Mouse (Mus musculus): ENCODE results near the gene Lbhd1. TPM values are rescaled to one million over a fixed set of nuclear protein-coding genes. Genes with fewer than 3 reads are reported as not detected.

Gene Lbhd1
- polyA plus RNA-seq, 1 experiment from 2014 or later, result 38.0 TPM

DNA sequence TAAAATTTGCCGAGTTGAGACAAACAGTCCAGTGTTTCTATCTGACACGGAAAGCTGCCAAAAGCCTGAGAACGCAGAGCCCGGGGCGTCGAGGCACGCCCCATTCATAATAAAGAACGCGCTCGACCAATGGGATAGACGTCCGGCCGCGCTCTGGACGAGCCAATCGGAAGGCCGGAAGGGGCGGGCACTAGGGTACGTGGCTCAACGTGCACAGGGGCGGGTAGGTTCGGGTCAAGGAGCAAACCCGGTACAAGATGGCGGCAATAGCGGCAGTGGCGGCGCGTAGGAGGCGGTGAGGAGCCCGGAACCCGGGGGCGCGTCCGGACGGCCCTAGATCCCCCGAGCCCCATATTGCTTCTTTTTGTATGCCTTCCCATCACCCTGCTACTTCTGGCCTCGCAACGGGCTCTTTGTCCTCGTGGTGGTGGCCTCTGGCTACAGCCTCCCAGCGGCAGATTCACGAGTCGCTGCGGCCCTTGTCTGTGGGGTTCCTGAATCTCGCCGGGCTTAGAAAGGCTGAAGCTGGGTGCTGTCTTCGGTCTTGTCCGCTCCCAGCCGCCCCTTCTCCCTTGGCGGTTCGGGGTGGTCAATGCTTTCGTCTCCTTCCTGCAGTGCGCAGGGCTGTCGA, 14.4 kb downstream of the Lbhd1 start, which contains the start of gene Ganab:
Gene Ganab, plus strand, starts transcription at position 207 of the 631 bp plus-strand sequence.
- peaks cover 23% of the 10 kb centered on the region for H3K4me1 ChIP-seq (ENCODE audit: control insufficient read depth, insufficient read depth, low read length)
- H3K27me3 ChIP-seq (ENCODE audit: control insufficient read depth, insufficient read depth, low read length), result no peaks in the 10 kb centered on the region
- DNase-seq, result peak; percentile 99
- peak within 1 kb of the TSS; percentile 87 for H3K9ac ChIP-seq (replicated peaks; ENCODE audit: low read length)
- ATAC-seq (ENCODE audit: low FRiP score, low TSS enrichment), result peak; percentile 99
- peak within 1 kb of the TSS; percentile 75 for H3K4me2 ChIP-seq (ENCODE audit: low read length)
- no peaks in the 10 kb centered on the region for H3K9me3 ChIP-seq (ENCODE audit: control insufficient read depth, low read length)
- H3K27ac ChIP-seq (replicated peaks; ENCODE audit: low read depth, low read length), result peak within 1 kb of the TSS; percentile 85
- WGBS, result under 1% methylated on average over 53 of the region's 53 CpGs
- peaks cover 29% of the 10 kb centered on the region for H3K36me3 ChIP-seq (ENCODE audit: control insufficient read depth, insufficient read depth, low read length)
- peak within 1 kb of the TSS; percentile 85 for H3K4me3 ChIP-seq (replicated peaks; ENCODE audit: low read depth, low read length)

DNA sequence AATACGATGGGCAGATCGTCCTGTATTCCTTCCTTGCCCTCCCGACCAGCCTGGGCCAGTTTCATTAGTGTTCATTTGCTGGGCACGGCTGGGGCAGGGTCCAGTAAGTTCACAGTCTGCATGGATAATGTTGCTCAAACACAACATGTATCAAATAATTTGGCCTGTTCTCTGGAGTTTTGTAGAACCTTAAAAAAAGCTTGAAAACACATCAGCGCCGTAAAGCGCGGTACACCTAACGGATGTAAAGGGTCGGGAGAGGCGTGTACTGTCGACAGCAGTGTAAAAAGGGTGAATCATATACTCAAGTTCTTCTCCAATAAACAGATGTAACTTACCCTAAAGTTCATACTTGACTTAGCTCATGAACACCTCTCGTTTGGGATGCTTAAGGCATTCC, 15.0 kb downstream of the Lbhd1 start:
- DNase-seq, result no peak

DNA sequence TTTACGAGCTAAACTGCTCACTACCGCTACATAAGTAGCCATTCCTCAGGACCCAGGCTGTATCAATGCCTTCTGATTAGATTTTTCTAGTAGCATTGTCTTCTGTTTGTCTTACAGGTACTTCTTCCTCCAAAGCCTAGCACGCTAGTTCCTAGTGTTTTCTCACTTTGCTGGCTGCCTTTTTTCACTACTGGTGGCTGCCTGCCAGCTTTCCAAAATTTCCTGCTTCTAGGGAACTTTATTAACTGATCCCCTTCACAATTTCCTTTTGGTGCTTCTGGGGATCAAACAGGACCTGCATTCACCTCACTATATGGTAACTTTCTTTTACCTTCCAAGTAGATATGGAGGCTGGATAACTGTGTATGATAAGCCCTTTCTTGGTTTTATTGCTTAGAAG, 15.5 kb downstream of the Lbhd1 start:
- H3K4me1 ChIP-seq (ENCODE audit: control insufficient read depth, insufficient read depth, low read length), result peaks cover 14% of the 10 kb centered on the region
- peak overlapping the region; percentile 85 for H3K4me3 ChIP-seq (replicated peaks; ENCODE audit: low read depth, low read length)
- peak overlapping the region; percentile 87; the same call in 1 of the 2 replicates for H3K9ac ChIP-seq (replicated peaks; ENCODE audit: low read length)
- H3K27ac ChIP-seq (replicated peaks; ENCODE audit: low read depth, low read length), result no peak overlapping the region
- ATAC-seq (ENCODE audit: low FRiP score, low TSS enrichment) (no peak), DNase-seq (no peak)
- H3K4me2 ChIP-seq (ENCODE audit: low read length), result peak overlapping the region; percentile 75
- H3K9me3 ChIP-seq (ENCODE audit: control insufficient read depth, low read length), result no peaks in the 10 kb centered on the region
- 70% methylated on average over 3 of the region's 3 CpGs for WGBS
- H3K36me3 ChIP-seq (ENCODE audit: control insufficient read depth, insufficient read depth, low read length), result peaks cover 39% of the 10 kb centered on the region
- H3K27me3 ChIP-seq (ENCODE audit: control insufficient read depth, insufficient read depth, low read length), result no peaks in the 10 kb centered on the region

More for the DNA sequence above, 15.0 kb downstream of the Lbhd1 start:
- Histone ChIP-seq H3K4me3 (replicated peaks; ENCODE audit: low read depth, low read length) (peak overlapping the region; percentile 85), H3K27me3 (ENCODE audit: control insufficient read depth, insufficient read depth, low read length) (no peaks in the 10 kb centered on the region), H3K36me3 (ENCODE audit: control insufficient read depth, insufficient read depth, low read length) (peaks cover 35% of the 10 kb centered on the region), H3K9ac (replicated peaks; ENCODE audit: low read length) (peak overlapping the region; percentile 87), H3K4me1 (ENCODE audit: control insufficient read depth, insufficient read depth, low read length) (peaks cover 18% of the 10 kb centered on the region), H3K9me3 (ENCODE audit: control insufficient read depth, low read length) (no peaks in the 10 kb centered on the region), H3K27ac (replicated peaks; ENCODE audit: low read depth, low read length) (peak overlapping the region; percentile 85), H3K4me2 (ENCODE audit: low read length) (peak overlapping the region; percentile 75)
- ATAC-seq (ENCODE audit: low FRiP score, low TSS enrichment), result no peak
- 19% methylated on average over 13 of the region's 13 CpGs for WGBS

DNA sequence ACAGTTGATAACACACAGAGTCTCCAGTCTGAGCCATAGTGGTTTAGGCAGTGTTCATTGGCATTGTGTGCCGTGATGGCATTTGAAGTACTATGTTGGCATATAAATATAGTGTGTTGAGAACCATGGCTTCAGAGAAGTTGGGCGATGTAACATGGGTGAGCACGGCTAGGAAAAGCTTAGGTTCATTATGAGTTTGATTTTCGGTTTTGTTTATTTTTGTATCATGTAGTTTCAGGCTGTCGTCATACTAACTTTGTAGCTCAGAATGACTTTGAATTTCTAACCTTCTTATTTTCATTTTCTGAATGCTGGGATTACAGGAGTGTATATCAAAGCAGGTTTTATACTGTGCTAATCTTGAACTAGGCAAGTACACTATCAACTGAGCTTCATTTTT, 19.9 kb downstream of the Lbhd1 start:
- Histone ChIP-seq H3K4me2 (ENCODE audit: low read length) (no peak overlapping the region), H3K4me3 (replicated peaks; ENCODE audit: low read depth, low read length) (no peak overlapping the region), H3K9me3 (ENCODE audit: control insufficient read depth, low read length) (no peaks in the 10 kb centered on the region), H3K4me1 (ENCODE audit: control insufficient read depth, insufficient read depth, low read length) (peaks cover 7% of the 10 kb centered on the region; the same call in 1 of the 2 replicates), H3K27me3 (ENCODE audit: control insufficient read depth, insufficient read depth, low read length) (no peaks in the 10 kb centered on the region), H3K9ac (replicated peaks; ENCODE audit: low read length) (no peak overlapping the region), H3K27ac (replicated peaks; ENCODE audit: low read depth, low read length) (no peak overlapping the region), H3K36me3 (ENCODE audit: control insufficient read depth, insufficient read depth, low read length) (peaks cover 62% of the 10 kb centered on the region)
- DNase-seq, result no peak
- no peak for ATAC-seq (ENCODE audit: low FRiP score, low TSS enrichment)
- 96% methylated on average over 5 of the region's 5 CpGs for WGBS

DNA sequence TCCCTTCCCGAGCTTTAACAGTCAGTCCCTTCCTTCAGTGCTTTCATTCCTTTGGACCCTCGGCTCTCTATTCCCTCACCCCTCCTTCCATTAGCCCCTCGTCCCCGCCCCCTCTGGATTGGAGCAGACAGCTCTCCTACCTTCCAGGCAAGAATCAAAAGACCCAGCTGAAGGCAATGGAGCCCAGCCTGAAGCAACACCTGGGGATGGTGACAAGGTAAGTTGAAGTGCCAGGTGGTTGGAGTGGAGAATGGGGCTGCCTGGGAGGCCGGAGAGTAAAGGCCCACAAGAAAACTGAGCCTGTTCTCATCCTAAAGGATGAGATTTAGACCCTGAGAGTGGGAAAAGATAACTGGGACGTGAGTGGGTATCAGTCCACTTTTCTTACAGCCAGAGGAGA, 25.0 kb downstream of the Lbhd1 start:
- WGBS, result 93% methylated on average over 6 of the region's 6 CpGs
- H3K9ac ChIP-seq (replicated peaks; ENCODE audit: low read length), result no peak overlapping the region
- no peak overlapping the region for H3K4me3 ChIP-seq (replicated peaks; ENCODE audit: low read depth, low read length)
- H3K9me3 ChIP-seq (ENCODE audit: control insufficient read depth, low read length), result no peaks in the 10 kb centered on the region
- ATAC-seq (ENCODE audit: low FRiP score, low TSS enrichment), result no peak
- DNase-seq, result no peak
- peaks cover 97% of the 10 kb centered on the region for H3K36me3 ChIP-seq (ENCODE audit: control insufficient read depth, insufficient read depth, low read length)
- no peak overlapping the region for H3K4me2 ChIP-seq (ENCODE audit: low read length)
- H3K27ac ChIP-seq (replicated peaks; ENCODE audit: low read depth, low read length), result no peak overlapping the region
- no peaks in the 10 kb centered on the region for H3K4me1 ChIP-seq (ENCODE audit: control insufficient read depth, insufficient read depth, low read length)
- H3K27me3 ChIP-seq (ENCODE audit: control insufficient read depth, insufficient read depth, low read length), result no peaks in the 10 kb centered on the region

DNA sequence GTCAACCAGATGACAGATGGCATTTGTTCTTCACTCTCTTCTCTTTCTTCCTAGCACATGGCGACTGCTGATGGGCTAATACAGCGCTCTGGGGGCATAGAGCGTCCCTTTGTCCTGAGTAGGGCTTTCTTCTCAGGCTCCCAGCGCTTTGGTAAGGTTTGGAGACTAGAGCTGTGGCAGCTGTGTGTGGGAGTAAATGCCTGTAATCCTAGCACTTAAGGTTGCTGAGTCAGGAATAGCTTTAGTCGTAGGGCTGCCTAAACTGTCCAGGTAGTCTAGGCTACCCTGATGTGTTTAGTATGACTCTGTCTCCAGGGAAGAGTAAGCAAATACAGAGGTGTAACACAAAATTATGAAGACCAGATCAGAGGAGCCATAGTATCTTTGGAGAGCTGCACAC, 28.3 kb downstream of the Lbhd1 start:
- no peak overlapping the region for H3K9ac ChIP-seq (replicated peaks; ENCODE audit: low read length)
- no peaks in the 10 kb centered on the region for H3K4me1 ChIP-seq (ENCODE audit: control insufficient read depth, insufficient read depth, low read length)
- H3K9me3 ChIP-seq (ENCODE audit: control insufficient read depth, low read length), result no peaks in the 10 kb centered on the region
- 96% methylated on average over 5 of the region's 5 CpGs for WGBS
- no peak overlapping the region for H3K4me2 ChIP-seq (ENCODE audit: low read length)
- H3K27me3 ChIP-seq (ENCODE audit: control insufficient read depth, insufficient read depth, low read length), result no peaks in the 10 kb centered on the region
- peaks cover 100% of the 10 kb centered on the region for H3K36me3 ChIP-seq (ENCODE audit: control insufficient read depth, insufficient read depth, low read length)
- DNase-seq, result no peak
- ATAC-seq (ENCODE audit: low FRiP score, low TSS enrichment), result no peak
- no peak overlapping the region for H3K27ac ChIP-seq (replicated peaks; ENCODE audit: low read depth, low read length)
- H3K4me3 ChIP-seq (replicated peaks; ENCODE audit: low read depth, low read length), result no peak overlapping the region

DNA sequence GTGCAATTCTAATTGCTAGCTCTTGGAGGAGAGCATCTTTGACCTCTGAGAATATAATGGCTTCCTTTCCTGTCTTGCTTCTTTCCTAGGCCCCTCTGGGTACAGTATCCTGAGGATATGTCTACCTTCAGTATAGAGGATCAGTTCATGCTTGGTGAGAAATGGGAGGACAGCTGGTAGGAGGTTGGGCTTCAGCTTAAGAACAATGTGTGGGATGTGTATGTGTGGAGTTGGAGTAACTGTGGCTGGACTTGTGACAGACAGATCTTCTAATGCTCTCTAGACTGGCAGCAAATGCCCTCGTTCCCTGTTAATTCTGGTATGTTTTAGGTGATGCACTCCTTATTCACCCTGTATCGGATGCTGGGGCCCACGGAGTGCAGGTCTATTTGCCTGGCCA, 30.7 kb downstream of the Lbhd1 start:
- no peak for DNase-seq
- no peak for ATAC-seq (ENCODE audit: low FRiP score, low TSS enrichment)
- H3K9me3 ChIP-seq (ENCODE audit: control insufficient read depth, low read length), result no peaks in the 10 kb centered on the region
- no peaks in the 10 kb centered on the region for H3K27me3 ChIP-seq (ENCODE audit: control insufficient read depth, insufficient read depth, low read length)
- no peak overlapping the region for H3K4me2 ChIP-seq (ENCODE audit: low read length)
- no peak overlapping the region for H3K4me3 ChIP-seq (replicated peaks; ENCODE audit: low read depth, low read length)
- H3K4me1 ChIP-seq (ENCODE audit: control insufficient read depth, insufficient read depth, low read length), result no peaks in the 10 kb centered on the region
- peaks cover 80% of the 10 kb centered on the region for H3K36me3 ChIP-seq (ENCODE audit: control insufficient read depth, insufficient read depth, low read length)
- 94% methylated on average over 3 of the region's 3 CpGs for WGBS
- H3K27ac ChIP-seq (replicated peaks; ENCODE audit: low read depth, low read length), result no peak overlapping the region
- no peak overlapping the region for H3K9ac ChIP-seq (replicated peaks; ENCODE audit: low read length)

DNA sequence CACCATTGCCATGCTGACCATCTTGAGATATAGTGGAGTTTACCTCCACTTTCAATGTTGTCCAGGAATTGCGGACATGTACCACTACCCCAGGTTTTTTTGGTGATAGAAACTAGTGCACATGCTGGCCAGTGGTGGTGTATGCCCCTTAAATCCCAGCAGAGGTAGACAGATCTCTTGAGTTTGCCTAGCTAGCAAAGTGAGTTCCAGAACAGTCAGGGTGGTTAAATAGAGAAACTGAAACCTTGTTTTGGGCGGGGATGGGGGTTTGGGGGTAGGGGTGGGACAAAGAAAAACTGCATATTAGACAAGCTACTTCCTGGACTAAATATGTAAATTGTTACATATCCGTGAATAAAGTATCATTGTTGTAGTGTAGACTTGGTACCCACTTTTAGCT, 35.5 kb downstream of the Lbhd1 start:
- no peaks in the 10 kb centered on the region for H3K27me3 ChIP-seq (ENCODE audit: control insufficient read depth, insufficient read depth, low read length)
- H3K4me2 ChIP-seq (ENCODE audit: low read length), result no peak overlapping the region
- 92% methylated on average over 3 of the region's 3 CpGs for WGBS
- no peak overlapping the region for H3K4me3 ChIP-seq (replicated peaks; ENCODE audit: low read depth, low read length)
- ATAC-seq (ENCODE audit: low FRiP score, low TSS enrichment) (no peak), DNase-seq (no peak)
- no peaks in the 10 kb centered on the region for H3K9me3 ChIP-seq (ENCODE audit: control insufficient read depth, low read length)
- peaks cover 10% of the 10 kb centered on the region; the same call in 1 of the 2 replicates for H3K4me1 ChIP-seq (ENCODE audit: control insufficient read depth, insufficient read depth, low read length)
- no peak overlapping the region for H3K27ac ChIP-seq (replicated peaks; ENCODE audit: low read depth, low read length)
- H3K36me3 ChIP-seq (ENCODE audit: control insufficient read depth, insufficient read depth, low read length), result peaks cover 35% of the 10 kb centered on the region
- no peak overlapping the region for H3K9ac ChIP-seq (replicated peaks; ENCODE audit: low read length)

DNA sequence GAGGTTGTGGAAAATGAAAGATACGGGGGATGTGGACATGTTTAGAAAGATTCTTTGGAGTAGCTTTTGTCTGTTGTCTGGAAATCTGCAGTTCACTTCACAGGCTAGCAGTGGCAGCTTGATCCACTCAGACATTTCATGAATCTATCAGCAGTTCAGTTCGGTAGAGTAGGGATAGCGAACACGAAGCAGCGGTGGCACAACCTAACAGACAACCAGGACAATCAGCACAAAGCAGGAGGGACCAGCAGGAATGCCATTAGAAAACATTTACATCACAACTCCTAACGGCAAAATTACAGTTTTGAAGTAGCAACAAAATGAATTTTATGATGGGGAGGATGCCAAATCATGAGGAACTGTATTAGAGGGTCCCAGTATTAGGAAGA, 36.1 kb downstream of the Lbhd1 start:
- H3K27ac ChIP-seq (replicated peaks; ENCODE audit: low read depth, low read length), result peak overlapping the region; percentile 85

More for the DNA sequence above, 36.1 kb downstream of the Lbhd1 start:
- WGBS, result 73% methylated on average over 6 of the region's 6 CpGs
- Histone ChIP-seq H3K9me3 (ENCODE audit: control insufficient read depth, low read length) (no peaks in the 10 kb centered on the region), H3K4me3 (replicated peaks; ENCODE audit: low read depth, low read length) (peak overlapping the region; percentile 83), H3K4me1 (ENCODE audit: control insufficient read depth, insufficient read depth, low read length) (peaks cover 10% of the 10 kb centered on the region; the same call in 1 of the 2 replicates), H3K9ac (replicated peaks; ENCODE audit: low read length) (peak overlapping the region; percentile 80; the same call in 1 of the 2 replicates), H3K4me2 (ENCODE audit: low read length) (peak overlapping the region; percentile 62), H3K36me3 (ENCODE audit: control insufficient read depth, insufficient read depth, low read length) (peaks cover 32% of the 10 kb centered on the region), H3K27me3 (ENCODE audit: control insufficient read depth, insufficient read depth, low read length) (no peaks in the 10 kb centered on the region)
- no peak for ATAC-seq (ENCODE audit: low FRiP score, low TSS enrichment)
- DNase-seq, result no peak
